Mouse (Mus musculus) thymus, adult 18-20 months (tissue): Measurements from ENCODE around the gene Iffo1.

Experiments
- DNase-seq, 2 experiments: peaks; one replicate each; pipeline ENCODE4 v3.0.0; 2022; ENCODE audit warnings: mixed read lengths in 2 of 2

Gene Iffo1

GRCm38 (mm10) chr6:125142436-125142835 is 2.6 kb upstream of the Iffo1 start:
- DNase-seq, result no peak

- DNase-seq, result no peak
Observed at GRCm38 (mm10) chr6:125143128-125143527, 1.9 kb upstream of the Iffo1 start.

- DNase-seq, result no peak
Observed at GRCm38 (mm10) chr6:125143904-125144303, 1.1 kb upstream of the Iffo1 start.

GRCm38 (mm10) chr6:125145479-125145951 is 474 bp downstream of the Iffo1 start:
- no peak for DNase-seq

- no peak for DNase-seq
Observed at GRCm38 (mm10) chr6:125146148-125146547, 1.1 kb downstream of the Iffo1 start.

- no peak for DNase-seq
Observed at GRCm38 (mm10) chr6:125146797-125147196, 1.8 kb downstream of the Iffo1 start.

GRCm38 (mm10) chr6:125147329-125147728 is 2.3 kb downstream of the Iffo1 start:
- no peak for DNase-seq

GRCm38 (mm10) chr6:125148251-125148925 is 3.3 kb downstream of the Iffo1 start:
- no peak for DNase-seq

- DNase-seq, result no peak
Observed at GRCm38 (mm10) chr6:125148926-125149568, 4.0 kb downstream of the Iffo1 start.

- DNase-seq, result no peak
Observed at GRCm38 (mm10) chr6:125149569-125149950, 4.5 kb downstream of the Iffo1 start.

GRCm38 (mm10) chr6:125152212-125153017 is 7.4 kb downstream of the Iffo1 start:
- DNase-seq, result no peak

- DNase-seq, result no peak
Observed at GRCm38 (mm10) chr6:125153018-125153389, 8.0 kb downstream of the Iffo1 start.

GRCm38 (mm10) chr6:125153682-125154081 is 8.6 kb downstream of the Iffo1 start:
- DNase-seq, result no peak

GRCm38 (mm10) chr6:125154550-125154949 is 9.5 kb downstream of the Iffo1 start:
- DNase-seq, result no peak

GRCm38 (mm10) chr6:125155262-125155661 is 10.2 kb downstream of the Iffo1 start:
- DNase-seq, result no peak

GRCm38 (mm10) chr6:125156491-125156890 is 11.4 kb downstream of the Iffo1 start:
- no peak for DNase-seq

GRCm38 (mm10) chr6:125156903-125157614 is 12.0 kb downstream of the Iffo1 start:
- DNase-seq, result no peak

- DNase-seq, result no peak
Observed at GRCm38 (mm10) chr6:125158944-125159492, 14.0 kb downstream of the Iffo1 start.

GRCm38 (mm10) chr6:125159773-125160557 is 14.9 kb downstream of the Iffo1 start:
- DNase-seq, result no peak

GRCm38 (mm10) chr6:125160558-125160853 is 15.5 kb downstream of the Iffo1 start:
- DNase-seq, result no peak

GRCm38 (mm10) chr6:125160854-125161760 is 16.1 kb downstream of the Iffo1 start:
- no peak for DNase-seq
